Mouse (Mus musculus) CH12.LX (cell line): ENCODE measurements around the gene Zfp629. TPM values are rescaled to one million over a fixed set of nuclear protein-coding genes. Genes with fewer than 3 reads are reported as not detected.

Source experiments
- DNase-seq: peaks from one replicate; pipeline ENCODE4 v3.0.0-alpha.2; 2013; ENCODE audit errors: extremely low read depth
- H3K27ac ChIP-seq: 2 replicates; pipeline ENCODE4 v1.5.1; 2012; ENCODE audit warnings: low read depth, mild to moderate bottlenecking, control low read depth, moderate library complexity; ENCODE audit not compliant: insufficient read depth
- H3K27me3 ChIP-seq: replicated peaks from 2 replicates; pipeline ENCODE3; 2012; ENCODE audit warnings: inconsistent platforms
- H3K36me3 ChIP-seq, 2 experiments: replicated peaks in 1 of 2; 2 replicates each; pipeline versions ENCODE3 to v1.6.1; 2012; ENCODE audit warnings: inconsistent platforms in 1 of 2, low read length in 1 of 2, mild to moderate bottlenecking in 1 of 2, mixed read lengths in 1 of 2, moderate library complexity in 1 of 2; ENCODE audit not compliant: control insufficient read depth in 1 of 2, insufficient read depth in 1 of 2
- H3K4me1 ChIP-seq, 2 experiments: 2 replicates each; pipeline ENCODE4 v1.6.1; 2012; ENCODE audit warnings: inconsistent platforms in 1 of 2, moderate library complexity in 1 of 2; ENCODE audit not compliant: insufficient read depth in 2 of 2, control insufficient read depth in 1 of 2
- H3K4me2 ChIP-seq: 2 replicates; pipeline ENCODE4 v1.6.1; 2012; ENCODE audit warnings: low read depth, mild to moderate bottlenecking, control low read depth; ENCODE audit not compliant: poor library complexity, insufficient read depth, severe bottlenecking
- H3K4me3 ChIP-seq, 3 experiments: fragments of 150-350 bp in 1 of 3; sonication (generic) in 1 of 3; replicated peaks in 1 of 3; 2 replicates each; pipeline versions ENCODE3 to v1.5.1; 2011 to 2012; ENCODE audit warnings: low read depth in 2 of 3, low read length in 2 of 3, mild to moderate bottlenecking in 2 of 3, moderate library complexity in 2 of 3, control low read depth in 1 of 3, improper control_type of control experiment in 1 of 3, inconsistent platforms in 1 of 3, mixed read lengths in 1 of 3; ENCODE audit not compliant: poor library complexity in 1 of 3
- H3K79me2 ChIP-seq: replicated peaks from 2 replicates; pipeline ENCODE4 v1.6.1; 2012; ENCODE audit warnings: mild to moderate bottlenecking, moderate library complexity; ENCODE audit not compliant: control insufficient read depth, poor library complexity, insufficient read depth, severe bottlenecking; ENCODE audit errors: extremely low read depth
- H3K9ac ChIP-seq: 2 replicates; pipeline ENCODE4 v1.6.1; 2012; ENCODE audit warnings: low read depth, mild to moderate bottlenecking, control low read depth, moderate library complexity; ENCODE audit not compliant: insufficient read depth
- H3K9me3 ChIP-seq: replicated peaks from 2 replicates; pipeline ENCODE3; 2012; ENCODE audit warnings: low read length, inconsistent platforms, mixed read lengths
- BHLHE40 ChIP-seq: IDR thresholded peaks from 2 replicates; pipeline ENCODE4 v1.6.1; 2011; ENCODE audit warnings: mild to moderate bottlenecking, low read depth, low read length, improper control_type of control experiment
- CHD1 ChIP-seq: IDR thresholded peaks from 2 replicates; pipeline ENCODE4 v1.6.1; 2012; ENCODE audit warnings: low read depth, low read length, improper control_type of control experiment, inconsistent platforms
- CHD2 ChIP-seq: IDR thresholded peaks from 2 replicates; pipeline ENCODE4 v1.6.1; 2011; ENCODE audit warnings: low read length, improper control_type of control experiment
- CTCF ChIP-seq, 2 experiments: IDR thresholded peaks in 1 of 2; conservative IDR thresholded peaks in 1 of 2; 2 replicates each; pipeline ENCODE4 v1.5.1; 2011 to 2012; ENCODE audit warnings: low read depth in 2 of 2, low read length in 2 of 2, improper control_type of control experiment in 1 of 2, inconsistent platforms in 1 of 2, mild to moderate bottlenecking in 1 of 2, moderate library complexity in 1 of 2
- ELF1 ChIP-seq: IDR thresholded peaks from 2 replicates; pipeline ENCODE4 v1.6.1; 2014; ENCODE audit warnings: low read depth, mild to moderate bottlenecking, inconsistent platforms, low read length, improper control_type of control experiment
- EP300 ChIP-seq: IDR thresholded peaks from 2 replicates; pipeline ENCODE4 v1.6.1; 2011; ENCODE audit warnings: low read length, improper control_type of control experiment
- ETS1 ChIP-seq: conservative IDR thresholded peaks from 2 replicates; pipeline ENCODE4 v1.6.1; 2012; ENCODE audit warnings: low read depth, mild to moderate bottlenecking, inconsistent platforms, low read length, improper control_type of control experiment, moderate library complexity
- JUN ChIP-seq: IDR thresholded peaks from 2 replicates; pipeline ENCODE4 v1.6.1; 2011; ENCODE audit warnings: low read depth, mild to moderate bottlenecking, low read length, improper control_type of control experiment, moderate library complexity; ENCODE audit not compliant: insufficient read depth
- MAFK ChIP-seq: IDR thresholded peaks from 2 replicates; pipeline ENCODE4 v1.6.1; 2011; ENCODE audit warnings: low read length, improper control_type of control experiment; ENCODE audit not compliant: insufficient replicate concordance
- MAX ChIP-seq: IDR thresholded peaks from 2 replicates; pipeline ENCODE4 v1.6.1; 2011; ENCODE audit warnings: low read length, improper control_type of control experiment
- MXI1 ChIP-seq: IDR thresholded peaks from 2 replicates; pipeline ENCODE4 v1.6.1; 2011; ENCODE audit warnings: mild to moderate bottlenecking, low read depth, low read length, improper control_type of control experiment
- MYC ChIP-seq: IDR thresholded peaks from 2 replicates; pipeline ENCODE4 v1.6.1; 2011; ENCODE audit warnings: low read depth, mild to moderate bottlenecking, improper control_type of control experiment, low read length
- NRF1 ChIP-seq: IDR thresholded peaks from 2 replicates; pipeline ENCODE4 v1.6.1; 2014; ENCODE audit warnings: low read depth, mild to moderate bottlenecking, inconsistent platforms, low read length, improper control_type of control experiment, moderate library complexity
- POLR2A ChIP-seq: IDR thresholded peaks from 2 replicates; pipeline ENCODE4 v1.6.1; 2011; ENCODE audit warnings: low read depth, mild to moderate bottlenecking, improper control_type of control experiment, low read length
- POLR2AphosphoS2 ChIP-seq: IDR thresholded peaks from 2 replicates; pipeline ENCODE4 v1.6.1; 2011; ENCODE audit warnings: low read depth, low read length, improper control_type of control experiment
- RAD21 ChIP-seq: IDR thresholded peaks from 2 replicates; pipeline ENCODE4 v1.6.1; 2011; ENCODE audit warnings: low read depth, mild to moderate bottlenecking, low read length, improper control_type of control experiment, moderate library complexity
- SMC3 ChIP-seq: IDR thresholded peaks from 2 replicates; pipeline ENCODE4 v1.6.1; 2011; ENCODE audit warnings: low read depth, low read length, improper control_type of control experiment
- ZC3H11A ChIP-seq: IDR thresholded peaks from 2 replicates; pipeline ENCODE4 v1.6.1; 2012; ENCODE audit warnings: low read depth, mild to moderate bottlenecking, inconsistent platforms, low read length, improper control_type of control experiment
- ZKSCAN1 ChIP-seq: IDR thresholded peaks from 2 replicates; pipeline ENCODE4 v1.6.1; 2012; ENCODE audit warnings: low read depth, inconsistent platforms, low read length, improper control_type of control experiment, borderline replicate concordance
- dilution Hi-C: fragments of 300-500 bp; cut with MboI; formaldehyde crosslinking; loops from 2 replicates; pipeline ENCODE4 v1.14.3; 2020; ENCODE audit warnings: low sequenced_read_pairs; ENCODE audit not compliant: extremely low pct_unique_long_range_greater_than_20kb, extremely low pct_ligation_motif_present
- in situ Hi-C: fragments of 300-500 bp; cut with MboI; formaldehyde crosslinking; loops from 3 replicates; pipeline ENCODE4 v1.14.3; 2019; ENCODE audit warnings: low sequenced_read_pairs, low pct_ligation_motif_present, low pct_unique_long_range_greater_than_20kb, mixed read lengths
- polyA plus RNA-seq: library from polyadenylated mRNA; unstranded; fragments of >175 nt; gene quantifications from 2 replicates; pipeline ENCODE4 v1.2.1, GENCODE M21; 2012; ENCODE audit warnings: low read depth; ENCODE audit not compliant: insufficient read length
- total RNA-seq, 2 experiments: library from RNA; depleted of rRNA; stranded (reverse); fragments of 300-350 nt in 1 of 2; fragments of >200 nt in 1 of 2; gene quantifications; 2 replicates each; pipeline ENCODE4 v1.2.3; 2012 to 2014

Gene Zfp629
- total and polyA plus RNA-seq, 3 experiments = 0.38 to 3.2 (median 0.94) TPM

- Histone ChIP-seq H3K4me3 (no peak overlapping the region), H3K4me2 (no peak overlapping the region), H3K79me2 (no peaks in the 10 kb centered on the region), H3K27ac (no peak overlapping the region), H3K36me3 (no peaks in the 10 kb centered on the region), H3K9me3 (no peaks in the 10 kb centered on the region), H3K27me3 (no peaks in the 10 kb centered on the region), H3K4me1 (peaks cover 0 to 2% of the 10 kb centered on the region in 2 experiments; a peak in 1 of 4 replicates), H3K9ac (no peak overlapping the region)
- in situ Hi-C loops = no loop called here
- peak; percentile 73 for DNase-seq
- dilution Hi-C loops = no loop called here
- TF ChIP-seq ZC3H11A (0 out of 2 replicates have a peak, but pooled peaks have one; percentile 6), SMC3 (peak; percentile 71), ETS1 (no peak), MXI1 (peak; percentile 34; the same call in 1 of the 2 replicates), MAX (peak; percentile 88), BHLHE40 (no peak), RAD21 (peak; percentile 81), MYC (peak; percentile 99), CTCF (conservative IDR thresholded peaks at IDR 0.05 in 1 of 2, IDR thresholded peaks at IDR 0.05 in 1 of 2; ENCODE audit: low read depth in 2 of 2, low read length in 2 of 2) (peak; percentile 84 to 86), MAFK (no peak), ELF1 (no peak)
Measured at GRCm38 (mm10) chr7:127656946-127657345, 41.3 kb upstream of the Zfp629 start.

- in situ Hi-C loops = no loop called here
- Histone ChIP-seq H3K4me2 (no peak overlapping the region), H3K27me3 (no peaks in the 10 kb centered on the region), H3K9me3 (no peaks in the 10 kb centered on the region)
- TF ChIP-seq ZKSCAN1 (no peak), CHD1 (no peak), JUN (no peak), EP300 (no peak), NRF1 (no peak), ZC3H11A (no peak), POLR2AphosphoS2 (no peak), SMC3 (no peak), CHD2 (no peak), POLR2A (no peak), MAX (no peak)
- TF ChIP-seq, all 38 proteins: peak for 0
- DNase-seq = no peak
- H3K9ac ChIP-seq = no peak overlapping the region
- H3K27ac ChIP-seq = no peak overlapping the region
- dilution Hi-C loops = no loop called here
- no peaks in the 10 kb centered on the region for H3K36me3 ChIP-seq
- no peaks in the 10 kb centered on the region for H3K79me2 ChIP-seq
- H3K4me3 ChIP-seq = no peak overlapping the region
- peaks cover 0 to 2% of the 10 kb centered on the region in 2 experiments; a peak in 1 of 4 replicates for H3K4me1 ChIP-seq
Measured at GRCm38 (mm10) chr7:127654318-127654717, 38.7 kb upstream of the Zfp629 start.
